Mouse (Mus musculus) spleen, adult 2 months (tissue): ENCODE results near the gene Tmem126a.

Experiments
- CTCF ChIP-seq: fragments of 200-500 bp; IDR thresholded peaks from 2 replicates; pipeline ENCODE4 v1.5.1; 2011; ENCODE audit warnings: mild to moderate bottlenecking, inconsistent platforms; ENCODE audit not compliant: insufficient read depth, insufficient read length, insufficient replicate concordance; ENCODE audit errors: extremely low read depth
- POLR2A ChIP-seq: fragments of 200-500 bp; IDR thresholded peaks from 2 replicates; pipeline ENCODE4 v1.6.1; 2011; ENCODE audit warnings: low read depth, low read length, inconsistent platforms

DNA sequence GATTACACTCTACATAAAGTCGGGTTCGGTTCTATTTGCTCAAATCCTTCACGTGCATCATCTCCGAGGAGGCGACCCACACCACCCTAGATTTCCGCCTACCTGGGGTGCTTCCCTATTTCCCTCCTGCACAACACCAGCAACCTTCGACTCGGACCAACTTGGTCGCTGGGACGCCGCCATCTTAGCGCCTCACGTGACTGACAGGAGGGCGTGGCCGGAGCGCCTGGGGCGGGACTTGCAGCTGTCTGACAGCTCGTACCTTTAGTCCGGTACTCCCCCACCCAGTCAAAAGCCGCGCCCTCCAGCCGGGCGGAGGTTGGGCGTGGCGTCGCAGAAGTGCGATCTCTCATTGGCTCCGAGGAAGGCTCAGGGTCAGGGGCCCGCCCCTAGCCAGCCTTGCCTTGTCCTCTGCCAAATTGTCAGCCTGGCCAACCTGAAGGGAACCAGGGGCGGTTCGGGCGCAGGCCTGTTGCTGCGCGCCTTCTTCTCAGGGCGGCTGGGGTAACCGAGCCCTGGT is 18.8 kb upstream of the Tmem126a start, which contains the start of gene Tmem126b:
- peak; percentile 84 for TF ChIP-seq POLR2A
- TF ChIP-seq CTCF: no peak
